Mouse (Mus musculus): Measurements from ENCODE around the gene Brap. TPM values are rescaled to one million over a fixed set of nuclear protein-coding genes. Genes with fewer than 3 reads are reported as not detected.
A peak's percentile ranks its signal among the peaks of the same experiment; 100 is the strongest.

The Brap gene
- polyA plus RNA-seq, 1 experiment = 17.9 TPM

DNA sequence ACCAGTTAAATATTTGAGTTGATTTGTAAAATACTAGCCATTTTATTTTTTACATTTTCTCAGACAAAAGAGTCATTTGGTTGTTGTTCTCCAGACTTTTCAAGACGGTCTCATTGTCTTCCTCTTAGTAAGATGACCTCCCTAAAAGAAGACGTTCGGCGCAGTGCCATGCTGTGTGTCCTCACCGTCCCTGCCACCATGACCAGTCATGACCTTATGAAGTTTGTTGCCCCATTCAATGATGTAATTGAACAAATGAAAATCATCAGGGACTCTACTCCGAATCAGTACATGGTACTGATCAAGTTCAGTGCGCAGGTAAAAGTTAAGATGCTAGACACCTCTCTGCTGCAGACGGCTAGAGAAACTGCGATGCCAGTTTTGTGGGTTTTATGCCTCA lies 4.6 kb downstream of the Brap start:
- Histone ChIP-seq H3K27me3 (ENCODE audit: control insufficient read depth, insufficient read depth, low read length) (no peaks in the 10 kb centered on the region), H3K36me3 (ENCODE audit: control insufficient read depth, insufficient read depth, low read length) (peaks cover 28% of the 10 kb centered on the region), H3K4me1 (ENCODE audit: control insufficient read depth, insufficient read depth, insufficient read length) (peaks cover 2% of the 10 kb centered on the region; the same call in 1 of the 2 replicates), H3K27ac (ENCODE audit: insufficient read depth, low read length) (no peak overlapping the region), H3K4me3 (ENCODE audit: extremely low read depth, insufficient read depth, insufficient read length) (no peak overlapping the region)
- TF ChIP-seq POLR2A (IDR thresholded peaks at IDR 0.05; ENCODE audit: low read depth, low read length) (no peak), CTCF (IDR thresholded peaks at IDR 0.05; ENCODE audit: extremely low read depth, insufficient read depth, insufficient read length, insufficient replicate concordance) (no peak)
- DNase-seq (ENCODE audit: low read depth in 1 of 2, low spot score in 2 of 2) = no peak
- WGBS = 97% methylated on average over 9 of the region's 9 CpGs

DNA sequence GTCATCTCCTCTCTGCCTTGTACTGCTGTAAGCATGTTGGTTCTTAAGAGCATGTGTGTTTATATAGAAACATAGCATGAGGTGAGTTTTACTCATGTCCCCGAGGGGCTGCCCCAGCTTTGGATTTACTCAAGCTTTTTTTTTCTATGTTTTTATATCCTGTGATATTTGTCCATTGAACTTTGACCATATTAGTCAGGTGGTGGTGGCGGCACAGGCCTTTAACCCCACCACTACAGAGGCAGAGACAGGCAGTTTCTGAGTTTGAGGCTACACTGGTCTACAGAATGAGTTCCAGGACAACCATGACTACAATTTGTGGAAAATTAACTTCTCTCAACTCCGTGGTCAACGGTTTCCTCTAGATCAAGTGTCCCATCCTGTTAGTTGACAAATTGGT lies 6.7 kb downstream of the Brap start:
- Histone ChIP-seq H3K27ac (ENCODE audit: insufficient read depth, low read length) (no peak overlapping the region), H3K27me3 (ENCODE audit: control insufficient read depth, insufficient read depth, low read length) (no peaks in the 10 kb centered on the region), H3K36me3 (ENCODE audit: control insufficient read depth, insufficient read depth, low read length) (peaks cover 28% of the 10 kb centered on the region), H3K4me1 (ENCODE audit: control insufficient read depth, insufficient read depth, insufficient read length) (no peaks in the 10 kb centered on the region), H3K4me3 (ENCODE audit: extremely low read depth, insufficient read depth, insufficient read length) (no peak overlapping the region)
- DNase-seq (ENCODE audit: low read depth in 1 of 2, low spot score in 2 of 2) = no peak
- 84% methylated on average over 4 of the region's 4 CpGs for WGBS
- no peak for TF ChIP-seq POLR2A (IDR thresholded peaks at IDR 0.05; ENCODE audit: low read depth, low read length)
- no peak for TF ChIP-seq CTCF (IDR thresholded peaks at IDR 0.05; ENCODE audit: extremely low read depth, insufficient read depth, insufficient read length, insufficient replicate concordance)

DNA sequence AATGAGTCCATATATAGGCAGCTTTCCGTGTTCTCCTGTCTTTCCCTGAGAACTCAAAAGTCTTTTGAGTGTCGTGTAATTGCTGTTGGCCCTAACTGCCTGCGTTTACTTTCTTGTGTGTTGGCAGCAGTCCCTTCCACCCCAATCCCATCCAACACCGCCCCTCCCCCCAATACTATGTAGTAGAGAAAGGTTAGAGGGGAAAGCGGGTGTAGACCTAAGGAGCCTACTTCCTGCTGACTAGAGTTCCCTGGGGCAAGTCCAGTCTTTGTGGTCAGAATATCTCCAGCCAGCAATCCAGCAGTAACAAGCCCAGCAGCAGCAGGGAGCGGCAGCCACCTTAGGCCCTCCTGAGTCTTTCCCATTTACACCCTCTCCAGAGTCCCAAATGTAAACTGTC lies 8.0 kb downstream of the Brap start:
- DNase-seq (ENCODE audit: low read depth in 1 of 2, low spot score in 2 of 2) = no peak
- Histone ChIP-seq H3K27me3 (ENCODE audit: control insufficient read depth, insufficient read depth, low read length) (no peaks in the 10 kb centered on the region), H3K27ac (ENCODE audit: insufficient read depth, low read length) (no peak overlapping the region), H3K36me3 (ENCODE audit: control insufficient read depth, insufficient read depth, low read length) (peaks cover 26% of the 10 kb centered on the region), H3K4me1 (ENCODE audit: control insufficient read depth, insufficient read depth, insufficient read length) (no peaks in the 10 kb centered on the region), H3K4me3 (ENCODE audit: extremely low read depth, insufficient read depth, insufficient read length) (no peak overlapping the region)
- 92% methylated on average over 6 of the region's 6 CpGs for WGBS
- TF ChIP-seq POLR2A (IDR thresholded peaks at IDR 0.05; ENCODE audit: low read depth, low read length) = no peak
- no peak for TF ChIP-seq CTCF (IDR thresholded peaks at IDR 0.05; ENCODE audit: extremely low read depth, insufficient read depth, insufficient read length, insufficient replicate concordance)

DNA sequence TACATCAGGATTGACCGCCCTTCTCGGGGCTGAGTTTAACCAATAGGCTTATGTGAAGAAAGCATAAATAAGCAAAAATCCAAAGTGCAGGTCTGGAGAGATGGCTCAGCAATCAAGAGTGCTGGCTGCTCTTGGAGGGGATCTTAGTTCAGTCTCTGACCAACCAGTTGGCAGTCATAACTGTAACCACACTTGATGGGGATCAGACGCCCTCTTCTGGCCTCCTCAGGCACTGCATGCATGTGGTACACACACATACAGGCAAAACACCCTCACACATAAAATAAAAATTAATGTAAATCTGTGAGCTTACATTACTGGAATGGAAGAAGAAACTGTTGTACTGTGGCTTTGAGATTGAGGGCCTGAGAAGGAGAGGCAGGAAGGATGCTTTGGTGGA lies 10.0 kb downstream of the Brap start:
- no peak overlapping the region for H3K4me3 ChIP-seq (ENCODE audit: extremely low read depth, insufficient read depth, insufficient read length)
- H3K27ac ChIP-seq (ENCODE audit: insufficient read depth, low read length) = no peak overlapping the region
- DNase-seq (ENCODE audit: low read depth in 1 of 2, low spot score in 2 of 2) = peak in 1 of 2 experiments; percentile 9
- H3K36me3 ChIP-seq (ENCODE audit: control insufficient read depth, insufficient read depth, low read length) = peaks cover 24% of the 10 kb centered on the region
- WGBS = 87% methylated on average over 3 of the region's 3 CpGs
- no peaks in the 10 kb centered on the region for H3K27me3 ChIP-seq (ENCODE audit: control insufficient read depth, insufficient read depth, low read length)
- no peaks in the 10 kb centered on the region for H3K4me1 ChIP-seq (ENCODE audit: control insufficient read depth, insufficient read depth, insufficient read length)
- TF ChIP-seq CTCF (IDR thresholded peaks at IDR 0.05; ENCODE audit: extremely low read depth, insufficient read depth, insufficient read length, insufficient replicate concordance) = peak; percentile 8; the same call in 1 of the 2 replicates
- no peak for TF ChIP-seq POLR2A (IDR thresholded peaks at IDR 0.05; ENCODE audit: low read depth, low read length)

DNA sequence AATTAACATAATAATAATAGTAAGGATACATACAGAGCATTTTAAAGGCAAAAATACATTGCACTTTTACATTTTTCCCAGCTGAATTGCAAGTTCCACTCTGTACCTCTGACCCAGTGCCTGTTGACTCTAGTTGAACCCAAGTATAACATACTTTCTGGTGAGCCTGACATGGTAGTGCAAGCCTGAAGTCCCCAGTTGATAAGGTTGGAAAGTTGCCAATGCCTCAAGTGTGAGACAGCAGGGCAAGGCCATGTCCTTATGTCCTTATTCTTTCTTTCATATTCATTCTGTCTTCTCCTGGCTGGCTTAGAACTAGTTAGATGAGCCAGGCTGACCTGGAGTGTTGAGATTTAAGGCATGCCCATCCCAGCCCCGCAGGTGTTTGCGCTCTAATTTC lies 21.9 kb downstream of the Brap start:
- Histone ChIP-seq H3K4me1 (ENCODE audit: control insufficient read depth, insufficient read depth, insufficient read length) (no peaks in the 10 kb centered on the region), H3K36me3 (ENCODE audit: control insufficient read depth, insufficient read depth, low read length) (peaks cover 52% of the 10 kb centered on the region), H3K27ac (ENCODE audit: insufficient read depth, low read length) (no peak overlapping the region), H3K27me3 (ENCODE audit: control insufficient read depth, insufficient read depth, low read length) (no peaks in the 10 kb centered on the region), H3K4me3 (ENCODE audit: extremely low read depth, insufficient read depth, insufficient read length) (no peak overlapping the region)
- no peak for DNase-seq (ENCODE audit: low read depth in 1 of 2, low spot score in 2 of 2)
- 96% methylated on average over 2 of the region's 2 CpGs for WGBS
- no peak for TF ChIP-seq POLR2A (IDR thresholded peaks at IDR 0.05; ENCODE audit: low read depth, low read length)
- no peak for TF ChIP-seq CTCF (IDR thresholded peaks at IDR 0.05; ENCODE audit: extremely low read depth, insufficient read depth, insufficient read length, insufficient replicate concordance)

DNA sequence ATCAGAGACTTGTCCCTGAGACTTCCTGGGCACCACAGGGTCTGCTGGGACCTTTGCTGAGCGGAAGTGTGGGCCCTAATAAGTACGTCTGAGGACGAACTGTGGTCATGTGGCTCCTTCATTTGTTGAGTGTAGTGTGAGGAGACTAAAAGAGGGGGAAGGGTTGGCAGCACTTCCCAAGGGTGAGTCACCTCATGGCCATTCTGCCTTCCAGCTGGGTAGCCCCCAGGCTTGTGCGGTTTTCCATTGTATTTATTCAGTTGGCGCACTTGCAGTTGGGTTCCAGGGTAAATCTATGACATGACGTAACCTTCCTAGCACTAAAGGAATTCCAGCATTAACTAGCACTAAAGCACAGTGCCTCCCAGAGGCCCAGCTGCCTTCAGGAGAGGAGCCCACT lies 25.1 kb downstream of the Brap start:
- H3K36me3 ChIP-seq (ENCODE audit: control insufficient read depth, insufficient read depth, low read length) = peaks cover 38% of the 10 kb centered on the region
- TF ChIP-seq CTCF (IDR thresholded peaks at IDR 0.05; ENCODE audit: extremely low read depth, insufficient read depth, insufficient read length, insufficient replicate concordance) = no peak
- TF ChIP-seq POLR2A (IDR thresholded peaks at IDR 0.05; ENCODE audit: low read depth, low read length) = no peak
- no peak overlapping the region for H3K4me3 ChIP-seq (ENCODE audit: extremely low read depth, insufficient read depth, insufficient read length)
- no peaks in the 10 kb centered on the region for H3K27me3 ChIP-seq (ENCODE audit: control insufficient read depth, insufficient read depth, low read length)
- no peak overlapping the region for H3K27ac ChIP-seq (ENCODE audit: insufficient read depth, low read length)
- H3K4me1 ChIP-seq (ENCODE audit: control insufficient read depth, insufficient read depth, insufficient read length) = no peaks in the 10 kb centered on the region
- WGBS = 99% methylated on average over 6 of the region's 6 CpGs
- no peak for DNase-seq (ENCODE audit: low read depth in 1 of 2, low spot score in 2 of 2)

DNA sequence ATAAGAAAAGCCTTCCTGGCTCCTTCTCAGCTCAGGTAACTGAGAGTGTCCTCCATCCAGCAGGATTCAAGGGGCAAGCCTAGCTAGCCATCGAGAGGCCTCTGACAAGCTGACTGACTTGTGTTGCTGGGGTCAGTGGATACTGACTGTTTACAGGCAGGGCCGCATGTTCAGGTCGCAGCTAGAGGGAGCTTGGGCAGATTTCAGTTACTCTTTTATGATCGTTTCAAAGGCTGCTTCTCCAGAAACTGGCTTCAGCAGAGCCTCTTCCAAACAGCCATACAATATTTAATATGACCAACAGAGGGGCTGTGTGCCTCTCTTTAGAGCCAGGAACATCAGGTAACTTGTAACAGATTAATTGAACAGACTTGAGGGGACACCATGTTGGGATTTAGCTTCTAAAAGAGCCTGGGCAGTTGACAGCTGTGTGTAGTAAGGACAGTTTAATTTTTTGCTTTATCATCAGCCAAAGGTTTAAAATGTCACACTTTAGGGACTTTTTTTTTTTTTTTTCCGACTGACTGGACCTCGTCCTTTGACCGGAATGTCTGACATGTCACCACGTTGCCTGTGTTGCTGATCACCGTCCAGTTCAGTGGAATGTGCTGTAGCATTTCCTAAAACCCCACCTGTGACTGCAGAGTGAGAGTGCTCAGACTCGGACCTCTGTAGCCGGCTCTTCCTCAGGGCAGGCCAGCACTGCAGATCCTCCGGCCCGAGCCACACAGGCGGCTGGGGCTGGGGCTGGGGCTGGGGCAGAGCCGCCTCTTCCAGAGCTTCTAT lies 25.9 kb downstream of the Brap start:
- WGBS = 89% methylated on average over 15 of the region's 15 CpGs
- no peak for DNase-seq (ENCODE audit: low read depth in 1 of 2, low spot score in 2 of 2)

More for the DNA sequence above, 25.9 kb downstream of the Brap start:
- H3K4me3 ChIP-seq (ENCODE audit: extremely low read depth, insufficient read depth, insufficient read length) = no peak overlapping the region
- no peaks in the 10 kb centered on the region for H3K4me1 ChIP-seq (ENCODE audit: control insufficient read depth, insufficient read depth, insufficient read length)
- no peak overlapping the region for H3K27ac ChIP-seq (ENCODE audit: insufficient read depth, low read length)
- no peaks in the 10 kb centered on the region for H3K27me3 ChIP-seq (ENCODE audit: control insufficient read depth, insufficient read depth, low read length)
- TF ChIP-seq POLR2A (IDR thresholded peaks at IDR 0.05; ENCODE audit: low read depth, low read length) (no peak), CTCF (IDR thresholded peaks at IDR 0.05; ENCODE audit: extremely low read depth, insufficient read depth, insufficient read length, insufficient replicate concordance) (no peak)
- peaks cover 33% of the 10 kb centered on the region for H3K36me3 ChIP-seq (ENCODE audit: control insufficient read depth, insufficient read depth, low read length)

Measured in spleen, adult 2 months (tissue).